Mouse (Mus musculus) hindbrain, embryonic 11.5 days (tissue): ENCODE results near the gene Fancd2os. TPM values are rescaled to one million over a fixed set of nuclear protein-coding genes. Genes with fewer than 3 reads are reported as not detected.

Source experiments
- ATAC-seq: fragments of 200-750 bp; cut with Nextera tagmentation; 2 replicates; pipeline ENCODE4 v1.8.0; 2017; ENCODE audit warnings: mild to moderate bottlenecking, moderate TSS enrichment, moderate library complexity; ENCODE audit not compliant: low FRiP score
- DNase-seq: peaks from one replicate; pipeline ENCODE4 v3.0.0-alpha.2; 2015; ENCODE audit warnings: low spot score
- H3K27ac ChIP-seq: fragments of 300-500 bp; sonication (generic); 2 replicates; pipeline ENCODE4 v1.5.1; 2014; ENCODE audit warnings: mild to moderate bottlenecking, low read depth, low read length
- H3K27me3 ChIP-seq: fragments of 300-500 bp; sonication (generic); 2 replicates; pipeline ENCODE4 v1.6.1; 2014; ENCODE audit warnings: mild to moderate bottlenecking, low read length, moderate library complexity, mixed read lengths; ENCODE audit not compliant: control insufficient read depth, insufficient read depth
- H3K36me3 ChIP-seq: fragments of 300-500 bp; sonication (generic); 2 replicates; pipeline ENCODE4 v1.6.1; 2014; ENCODE audit warnings: mild to moderate bottlenecking, low read length, moderate library complexity, mixed read lengths; ENCODE audit not compliant: control insufficient read depth, insufficient read depth
- H3K4me1 ChIP-seq: fragments of 300-500 bp; sonication (generic); replicated peaks from 2 replicates; pipeline ENCODE4 v1.6.1; 2014; ENCODE audit warnings: low read length, mixed read lengths; ENCODE audit not compliant: control insufficient read depth, insufficient read depth
- H3K4me2 ChIP-seq: fragments of 300-500 bp; sonication (generic); replicated peaks from 2 replicates; pipeline ENCODE4 v1.6.1; 2014; ENCODE audit warnings: mild to moderate bottlenecking, low read depth, low read length
- H3K4me3 ChIP-seq: fragments of 300-500 bp; sonication (generic); 2 replicates; pipeline ENCODE4 v1.5.1; 2014; ENCODE audit warnings: low read depth, low read length
- H3K9ac ChIP-seq: fragments of 300-500 bp; sonication (generic); 2 replicates; pipeline ENCODE4 v1.6.1; 2014; ENCODE audit warnings: low read depth, low read length
- H3K9me3 ChIP-seq: fragments of 300-500 bp; sonication (generic); 2 replicates; pipeline ENCODE4 v1.6.1; 2016; ENCODE audit warnings: low read length; ENCODE audit not compliant: control insufficient read depth
- WGBS: fragments of 180-500 bp; shearing (Covaris S2); extraction: QIAGEN DNeasy Blood & Tissue Kit; methylation state at CpG from one replicate; pipeline ENCODE4 v1.1.7; 2014; 5-methylcytosine and 5-hydroxymethylcytosine counted together
- polyA plus RNA-seq: library from polyadenylated mRNA; unstranded; fragments of >200 nt; fragmentation: Nextera tagmentation; extraction: Ambion mirVana; gene quantifications from 2 replicates; pipeline ENCODE4 v1.2.1, GENCODE M21; 2014

Gene Fancd2os
- polyA plus RNA-seq, 1 experiment from 2014 or later, result not detected

- DNase-seq (no peak), ATAC-seq (no peak)
- Histone ChIP-seq H3K36me3 (no peaks in the 10 kb centered on the region), H3K27ac (no peak overlapping the region), H3K4me1 (no peaks in the 10 kb centered on the region), H3K4me2 (no peak overlapping the region), H3K4me3 (no peak overlapping the region), H3K27me3 (no peaks in the 10 kb centered on the region), H3K9ac (no peak overlapping the region), H3K9me3 (no peaks in the 10 kb centered on the region)
- WGBS, result 89% methylated on average over 5 of the region's 5 CpGs
Measured at GRCm38 (mm10) chr6:113599833-113600232, 682 bp downstream of the Fancd2os start.

- Histone ChIP-seq H3K4me3 (no peak overlapping the region), H3K4me2 (no peak overlapping the region), H3K36me3 (no peaks in the 10 kb centered on the region), H3K27ac (no peak overlapping the region), H3K27me3 (no peaks in the 10 kb centered on the region), H3K9ac (no peak overlapping the region), H3K9me3 (no peaks in the 10 kb centered on the region), H3K4me1 (no peaks in the 10 kb centered on the region)
- 87% methylated on average over 4 of the region's 4 CpGs for WGBS
- DNase-seq, result no peak
- ATAC-seq, result no peak
Measured at GRCm38 (mm10) chr6:113597945-113598344, 2.6 kb downstream of the Fancd2os start.

GRCm38 (mm10) chr6:113592637-113593036 is 7.9 kb downstream of the Fancd2os start:
- no peak for ATAC-seq
- Histone ChIP-seq H3K4me1 (no peaks in the 10 kb centered on the region), H3K36me3 (no peaks in the 10 kb centered on the region), H3K9me3 (no peaks in the 10 kb centered on the region), H3K4me3 (no peak overlapping the region), H3K9ac (no peak overlapping the region), H3K4me2 (no peak overlapping the region), H3K27me3 (no peaks in the 10 kb centered on the region), H3K27ac (no peak overlapping the region)
- 89% methylated on average over 2 of the region's 2 CpGs for WGBS
- DNase-seq, result no peak

- Histone ChIP-seq H3K27ac (no peak overlapping the region), H3K4me2 (no peak overlapping the region), H3K9ac (no peak overlapping the region), H3K4me1 (no peaks in the 10 kb centered on the region), H3K27me3 (no peaks in the 10 kb centered on the region), H3K36me3 (no peaks in the 10 kb centered on the region; the same call in 1 of the 2 replicates), H3K4me3 (no peak overlapping the region), H3K9me3 (no peaks in the 10 kb centered on the region)
- WGBS, result 77% methylated on average over 5 of the region's 5 CpGs
- DNase-seq, result no peak
- ATAC-seq, result no peak
Measured at GRCm38 (mm10) chr6:113586466-113587183, 13.9 kb downstream of the Fancd2os start.

GRCm38 (mm10) chr6:113585065-113585464 is 15.4 kb downstream of the Fancd2os start:
- DNase-seq, result no peak
- Histone ChIP-seq H3K9ac (no peak overlapping the region), H3K4me2 (no peak overlapping the region), H3K9me3 (no peaks in the 10 kb centered on the region), H3K36me3 (no peaks in the 10 kb centered on the region; the same call in 1 of the 2 replicates), H3K4me3 (no peak overlapping the region), H3K27ac (no peak overlapping the region), H3K27me3 (no peaks in the 10 kb centered on the region), H3K4me1 (no peaks in the 10 kb centered on the region)
- WGBS, result 91% methylated on average over 5 of the region's 5 CpGs
- ATAC-seq, result no peak

- Histone ChIP-seq H3K27me3 (no peaks in the 10 kb centered on the region), H3K9ac (no peak overlapping the region), H3K9me3 (no peaks in the 10 kb centered on the region), H3K4me2 (no peak overlapping the region), H3K36me3 (no peaks in the 10 kb centered on the region; the same call in 1 of the 2 replicates), H3K4me1 (no peaks in the 10 kb centered on the region), H3K27ac (no peak overlapping the region), H3K4me3 (no peak overlapping the region)
- ATAC-seq (no peak), DNase-seq (no peak)
- 91% methylated on average over 4 of the region's 4 CpGs for WGBS
Measured at GRCm38 (mm10) chr6:113583023-113583422, 17.5 kb downstream of the Fancd2os start.

- H3K27ac ChIP-seq, result no peak overlapping the region
- ATAC-seq, result no peak
- H3K36me3 ChIP-seq, result no peaks in the 10 kb centered on the region; the same call in 1 of the 2 replicates
- no peaks in the 10 kb centered on the region for H3K4me1 ChIP-seq
- no peak overlapping the region for H3K9ac ChIP-seq
- no peaks in the 10 kb centered on the region for H3K27me3 ChIP-seq
- no peak overlapping the region for H3K4me2 ChIP-seq
- no peak overlapping the region for H3K4me3 ChIP-seq
- H3K9me3 ChIP-seq, result no peaks in the 10 kb centered on the region
- DNase-seq, result no peak
- 93% methylated on average over 3 of the region's 3 CpGs for WGBS
Measured at GRCm38 (mm10) chr6:113579306-113579705, 21.2 kb downstream of the Fancd2os start.

GRCm38 (mm10) chr6:113576044-113576443 is 24.5 kb downstream of the Fancd2os start:
- DNase-seq (no peak), ATAC-seq (no peak)
- no peak overlapping the region for H3K4me2 ChIP-seq
- H3K9me3 ChIP-seq, result no peaks in the 10 kb centered on the region
- no peak overlapping the region for H3K9ac ChIP-seq
- no peak overlapping the region for H3K4me3 ChIP-seq
- no peaks in the 10 kb centered on the region for H3K4me1 ChIP-seq
- no peak overlapping the region for H3K27ac ChIP-seq
- H3K27me3 ChIP-seq, result no peaks in the 10 kb centered on the region
- WGBS, result 98% methylated on average over 6 of the region's 6 CpGs
- no peaks in the 10 kb centered on the region for H3K36me3 ChIP-seq

- no peaks in the 10 kb centered on the region for H3K36me3 ChIP-seq
Measured at GRCm38 (mm10) chr6:113564557-113564956, 36.0 kb downstream of the Fancd2os start.

More at GRCm38 (mm10) chr6:113564557-113564956, 36.0 kb downstream of the Fancd2os start:
- no peak overlapping the region for H3K4me2 ChIP-seq
- ATAC-seq (no peak), DNase-seq (no peak)
- H3K27ac ChIP-seq, result no peak overlapping the region
- no peaks in the 10 kb centered on the region for H3K9me3 ChIP-seq
- no peak overlapping the region for H3K4me3 ChIP-seq
- H3K4me1 ChIP-seq, result no peaks in the 10 kb centered on the region
- 96% methylated on average over 1 of the region's 1 CpGs for WGBS
- H3K9ac ChIP-seq, result no peak overlapping the region
- no peaks in the 10 kb centered on the region for H3K27me3 ChIP-seq
